Mouse (Mus musculus) neural tube, postnatal 0 days (tissue): ENCODE results near the gene Olfr1183. TPM values are rescaled to one million over a fixed set of nuclear protein-coding genes. Genes with fewer than 3 reads are reported as not detected.

Experiments
- polyA plus RNA-seq: library from polyadenylated mRNA; unstranded; fragments of >200 nt; fragmentation: Nextera tagmentation; extraction: Ambion mirVana; gene quantifications from 2 replicates; pipeline ENCODE4 v1.2.1, GENCODE M21; 2015

Olfr1183 gene
- polyA plus RNA-seq, result not detected in 2 replicates

DNA sequence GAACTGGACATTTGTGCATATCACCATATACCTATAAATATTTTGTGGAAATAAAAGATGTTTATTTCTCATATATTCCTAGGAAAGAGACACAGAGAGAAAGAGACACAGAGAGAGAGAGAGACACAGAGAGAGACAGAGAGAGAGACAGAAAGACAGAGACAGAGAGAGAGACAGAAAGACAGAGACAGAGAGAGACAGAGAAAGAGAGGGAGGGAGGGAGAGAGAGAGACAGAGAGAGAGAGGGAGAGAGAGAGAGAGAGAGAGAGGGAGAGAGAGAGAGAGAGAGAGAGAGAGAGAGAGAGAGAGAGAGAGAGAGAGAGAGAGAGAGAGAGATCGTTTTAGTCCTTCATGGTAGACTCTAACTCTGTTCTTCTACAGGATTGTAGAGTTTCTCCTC lies at the start of gene Olfr1183:
Gene Olfr1183, plus strand, starts transcription at position 301 of the 400 bp plus-strand sequence.

DNA sequence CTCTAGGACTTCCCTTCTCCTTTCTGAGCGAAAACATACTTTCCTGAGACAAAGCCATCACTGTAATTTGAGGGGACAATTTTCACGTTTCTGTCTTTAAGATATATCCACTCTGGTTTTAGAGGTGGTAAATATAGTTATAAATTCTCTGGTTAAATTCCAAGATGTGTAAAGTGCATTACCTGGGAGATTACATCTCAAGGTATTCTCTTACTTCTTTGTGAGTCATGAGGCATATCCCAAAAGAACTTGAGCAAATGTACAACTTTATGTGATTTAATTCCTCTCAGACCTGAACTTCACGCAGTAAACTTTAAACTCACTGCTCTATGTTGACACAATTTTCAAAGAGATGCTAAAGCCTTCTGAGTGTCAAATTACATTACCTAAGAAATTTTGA lies 48.3 kb upstream of the Olfr1183 start, which contains the start of gene Olfr1179:
Gene Olfr1179, minus strand, starts transcription at position 101 of the 400 bp plus-strand sequence.

DNA sequence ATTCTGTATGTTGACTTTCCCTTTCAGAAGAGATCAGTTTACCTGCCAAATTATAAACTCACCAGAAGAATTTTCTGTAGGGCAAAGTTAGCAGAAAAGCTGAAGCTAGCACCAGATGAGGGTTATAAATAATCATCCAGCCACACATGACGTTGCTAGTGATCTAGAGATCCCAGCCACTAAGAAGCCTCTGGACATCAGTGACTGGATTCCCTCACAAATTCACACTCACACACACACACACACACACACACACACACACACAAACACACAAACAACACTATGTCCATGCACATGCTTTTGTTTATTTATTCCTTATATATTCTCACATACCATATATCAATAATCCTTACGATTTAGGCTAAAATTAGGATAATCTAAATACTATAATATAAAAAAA lies 35.6 kb upstream of the Olfr1183 start, which contains the start of gene Olfr1180:
Gene Olfr1180, minus strand, starts transcription at position 101 of the 400 bp plus-strand sequence.

DNA sequence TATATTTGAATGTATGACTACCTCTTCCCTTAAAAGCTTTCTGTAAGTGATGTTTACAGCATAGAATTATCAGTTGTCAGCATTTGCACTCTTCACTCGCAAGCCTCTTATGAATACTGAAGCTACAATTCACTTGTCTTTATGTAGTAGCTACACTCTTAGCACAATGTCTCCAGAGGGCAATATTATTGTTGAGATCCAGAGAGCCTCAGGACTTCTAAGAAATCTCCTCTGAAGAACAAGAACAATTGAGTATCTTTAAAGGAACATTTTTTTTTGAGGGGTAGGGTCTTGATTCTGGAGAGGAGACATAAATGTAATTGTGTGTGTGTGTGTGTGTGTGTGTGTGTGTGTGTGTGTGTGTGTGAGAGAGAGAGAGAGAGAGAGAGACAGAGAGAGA lies 28.6 kb upstream of the Olfr1183 start, which contains the start of gene Olfr1181:
Gene Olfr1181, minus strand, starts transcription at position 101 of the 400 bp plus-strand sequence.

DNA sequence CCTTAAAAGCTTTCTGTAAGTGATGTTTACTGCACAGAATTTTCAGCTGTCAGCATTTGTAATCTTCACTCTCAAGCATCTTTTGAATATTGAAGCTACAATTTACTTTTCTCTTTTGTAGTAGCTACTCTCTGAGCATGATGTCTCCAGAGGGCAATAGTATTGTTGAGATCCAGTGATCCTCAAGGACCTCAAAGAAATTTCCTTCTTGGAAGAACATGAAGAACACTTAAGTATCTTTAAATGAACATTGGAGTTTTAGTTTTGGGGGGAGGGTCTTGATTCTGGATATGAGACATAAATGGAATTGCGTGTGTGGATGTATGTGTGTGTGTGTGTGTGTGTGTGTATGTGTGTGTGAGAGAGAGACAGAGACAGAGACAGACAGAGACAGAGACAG lies 5.6 kb upstream of the Olfr1183 start, which contains the start of gene Gm13757:
Gene Gm13757, minus strand, starts transcription at position 101 of the 400 bp plus-strand sequence.

DNA sequence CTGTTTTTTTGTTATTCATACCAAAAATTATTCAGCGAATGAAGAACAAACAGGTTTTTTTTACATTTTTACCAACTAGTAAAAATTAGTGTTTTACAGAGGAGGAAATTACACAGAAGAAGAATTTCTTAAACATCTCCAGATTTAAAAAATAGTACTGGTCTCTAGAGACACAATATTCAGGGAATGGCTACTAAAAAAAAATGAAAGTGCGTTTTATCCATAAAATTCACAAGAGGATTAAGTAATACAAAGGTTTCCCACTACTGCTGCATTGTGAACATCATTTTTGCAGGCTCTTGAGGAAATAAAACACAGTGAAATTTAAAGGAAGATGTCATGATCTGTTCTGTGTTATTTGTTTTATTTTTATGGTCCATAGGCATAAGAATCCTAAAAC lies 28.6 kb downstream of the Olfr1183 start, which contains the start of gene Olfr1184:
Gene Olfr1184, plus strand, starts transcription at position 301 of the 400 bp plus-strand sequence.

DNA sequence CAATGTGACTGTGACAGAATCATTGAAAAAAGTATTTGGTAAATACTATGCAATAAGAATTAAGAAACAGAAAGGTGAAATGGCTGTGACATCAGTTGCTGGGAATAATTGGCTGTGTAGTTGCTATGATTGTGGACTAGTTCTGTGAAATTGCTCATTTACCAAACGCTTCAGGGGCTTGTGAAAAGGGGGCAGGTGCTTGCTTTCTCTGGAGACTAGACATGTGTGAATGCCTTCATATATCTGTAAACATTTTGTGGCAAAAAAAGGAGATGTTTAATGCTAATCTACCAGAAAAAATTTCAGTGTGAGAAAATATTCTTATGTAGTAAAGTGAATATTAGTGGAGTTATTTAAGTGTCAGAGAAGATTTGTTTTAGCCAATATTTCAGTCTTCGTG lies 38.4 kb downstream of the Olfr1183 start, which contains the start of gene Olfr1185-ps1:
Gene Olfr1185-ps1, plus strand, starts transcription at position 301 of the 400 bp plus-strand sequence.

DNA sequence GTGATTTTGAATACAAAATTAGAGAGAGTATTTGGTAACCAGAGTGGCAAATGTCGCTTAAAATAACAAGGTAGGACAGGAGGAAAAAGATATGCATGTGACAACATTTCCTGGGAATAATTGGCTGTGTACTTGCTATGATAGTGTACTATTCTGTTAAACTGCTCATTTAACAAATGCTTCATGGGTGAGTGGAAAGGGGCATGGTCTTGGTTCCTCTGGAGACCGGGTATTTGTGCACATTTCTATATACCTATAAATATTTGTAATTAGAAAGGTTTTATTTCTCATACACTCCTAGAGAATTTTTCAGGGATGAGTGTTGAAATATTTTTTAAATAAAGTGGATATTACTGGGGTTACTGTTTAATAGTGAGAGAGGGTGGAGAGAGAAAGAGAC lies 63.6 kb downstream of the Olfr1183 start, which contains the start of gene Olfr1186:
Gene Olfr1186, plus strand, starts transcription at position 301 of the 400 bp plus-strand sequence.

Other genes with a start within 250 kb of the Olfr1183 start
- not detected in 2 replicates for gene Olfr1170, start 226.5 kb upstream of the Olfr1183 start, polyA plus RNA-seq
- not detected in 2 replicates for gene Olfr1173, start 175.0 kb upstream of the Olfr1183 start, polyA plus RNA-seq
- not detected in 2 replicates for gene Olfr1174-ps, start 139.7 kb upstream of the Olfr1183 start, polyA plus RNA-seq
- not detected in 2 replicates for gene Olfr1175-ps, start 127.7 kb upstream of the Olfr1183 start, polyA plus RNA-seq
- not detected in 2 replicates for gene Olfr1176, start 118.1 kb upstream of the Olfr1183 start, polyA plus RNA-seq
- not detected in 2 replicates for gene Olfr1177-ps, start 108.4 kb upstream of the Olfr1183 start, polyA plus RNA-seq
- not detected in 2 replicates for gene Olfr1178, start 67.8 kb upstream of the Olfr1183 start, polyA plus RNA-seq
- not detected in 2 replicates for gene Olfr1179, start 48.4 kb upstream of the Olfr1183 start, polyA plus RNA-seq
- not detected in 2 replicates for gene Olfr1180, start 35.7 kb upstream of the Olfr1183 start, polyA plus RNA-seq
- not detected in 2 replicates for gene Olfr1181, start 28.7 kb upstream of the Olfr1183 start, polyA plus RNA-seq
- gene Gm13757, start 5.7 kb upstream of the Olfr1183 start, polyA plus RNA-seq, result not detected in 2 replicates
- not detected in 2 replicates for gene Olfr1184, start 28.7 kb downstream of the Olfr1183 start, polyA plus RNA-seq
- not detected in 2 replicates for gene Olfr1185-ps1, start 38.5 kb downstream of the Olfr1183 start, polyA plus RNA-seq
- gene Olfr1186, start 63.7 kb downstream of the Olfr1183 start, polyA plus RNA-seq, result not detected in 2 replicates
- not detected in 2 replicates for gene Olfr1188, start 102.1 kb downstream of the Olfr1183 start, polyA plus RNA-seq
- not detected in 2 replicates for gene Olfr1189, start 131.6 kb downstream of the Olfr1183 start, polyA plus RNA-seq
- not detected in 2 replicates for gene Olfr1191-ps1, start 185.7 kb downstream of the Olfr1183 start, polyA plus RNA-seq
- gene Olfr1192-ps1, start 193.6 kb downstream of the Olfr1183 start, polyA plus RNA-seq, result not detected in 2 replicates
- not detected in 2 replicates for gene Olfr1193, start 220.8 kb downstream of the Olfr1183 start, polyA plus RNA-seq
- gene Olfr1195, start 234.3 kb downstream of the Olfr1183 start, polyA plus RNA-seq, result not detected in 2 replicates
- gene Olfr1196, start 249.7 kb downstream of the Olfr1183 start, polyA plus RNA-seq, result not detected in 2 replicates